Mouse (Mus musculus) lung, adult 2 months (tissue): ENCODE measurements around the gene Ddx6. TPM values are rescaled to one million over a fixed set of nuclear protein-coding genes. Genes with fewer than 3 reads are reported as not detected.
"Not testable (repeated sequence)": the region's sequence is repeated elsewhere in the genome, so short reads cannot be mapped to it uniquely, and the experiment has no call there.

ENCODE experiments used
- DNase-seq: peaks from one replicate; pipeline ENCODE4 v3.0.0; 2022
- H3K4me1 ChIP-seq: fragments of 200-500 bp; 2 replicates; pipeline ENCODE4 v1.6.1; 2011; ENCODE audit warnings: low read length; ENCODE audit not compliant: control insufficient read depth, insufficient read depth
- H3K4me3 ChIP-seq: fragments of 200-500 bp; replicated peaks from 2 replicates; pipeline ENCODE3; 2011; ENCODE audit warnings: low read depth, mild to moderate bottlenecking, control low read depth, low read length; ENCODE audit errors: extremely low read depth
- CTCF ChIP-seq: fragments of 200-500 bp; IDR thresholded peaks from 2 replicates; pipeline ENCODE4 v1.5.1; 2011; ENCODE audit warnings: mild to moderate bottlenecking, low read length, control low read depth; ENCODE audit not compliant: insufficient read depth
- POLR2A ChIP-seq: fragments of 200-500 bp; IDR thresholded peaks from 2 replicates; pipeline ENCODE4 v1.6.1; 2011; ENCODE audit warnings: low read depth, mild to moderate bottlenecking, control low read depth, low read length, borderline replicate concordance; ENCODE audit errors: extremely low read depth
- WGBS: fragments of 180-500 bp; shearing (Covaris S2); methylation state at CpG from one replicate; pipeline ENCODE4 v1.1.7; 2018; 5-methylcytosine and 5-hydroxymethylcytosine counted together
- polyA plus RNA-seq: library from polyadenylated mRNA; depleted of rRNA; stranded (reverse); fragments of >200 nt; gene quantifications from 2 replicates; pipeline ENCODE4 v1.2.3, GENCODE M21; 2012

Ddx6 gene
- polyA plus RNA-seq, 1 experiment = 24.2 TPM

DNA sequence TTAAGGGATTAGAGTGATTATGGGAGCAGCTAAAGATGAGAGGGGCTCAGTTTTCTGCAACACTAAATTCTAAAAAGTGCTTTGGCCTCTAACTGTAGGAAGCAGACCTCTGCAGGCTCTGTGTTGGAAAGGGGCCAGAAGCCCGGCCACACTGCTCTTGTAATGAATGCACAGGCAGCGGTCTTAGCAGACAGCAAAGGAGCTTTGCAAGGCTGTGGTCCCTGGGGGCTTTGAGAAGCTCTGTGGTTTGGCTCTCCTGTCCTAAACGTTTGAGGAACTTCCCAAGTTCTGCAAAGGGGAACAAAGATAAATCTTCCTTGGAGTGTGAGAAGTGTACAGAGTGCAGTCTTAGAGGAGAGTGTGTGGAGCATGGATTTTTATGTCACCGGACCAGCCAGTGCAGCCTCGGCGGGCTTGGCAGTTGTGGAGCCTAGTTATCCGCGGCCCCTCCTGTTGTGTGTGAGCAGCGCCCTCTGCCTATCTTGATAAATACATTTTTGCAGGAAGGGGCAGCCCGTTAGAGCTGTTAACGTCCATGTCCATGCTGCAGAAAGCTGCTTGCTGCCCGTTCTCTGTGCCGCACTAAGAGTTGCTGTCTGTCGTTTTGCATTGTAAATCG is 33.0 kb downstream of the Ddx6 start:
- DNase-seq = no peak
- no peak overlapping the region for H3K4me3 ChIP-seq
- TF ChIP-seq POLR2A (no peak), CTCF (no peak)
- 60% methylated on average over 15 of the region's 15 CpGs for WGBS
- H3K4me1 ChIP-seq = peaks cover 2% of the 10 kb centered on the region; the same call in 1 of the 2 replicates

DNA sequence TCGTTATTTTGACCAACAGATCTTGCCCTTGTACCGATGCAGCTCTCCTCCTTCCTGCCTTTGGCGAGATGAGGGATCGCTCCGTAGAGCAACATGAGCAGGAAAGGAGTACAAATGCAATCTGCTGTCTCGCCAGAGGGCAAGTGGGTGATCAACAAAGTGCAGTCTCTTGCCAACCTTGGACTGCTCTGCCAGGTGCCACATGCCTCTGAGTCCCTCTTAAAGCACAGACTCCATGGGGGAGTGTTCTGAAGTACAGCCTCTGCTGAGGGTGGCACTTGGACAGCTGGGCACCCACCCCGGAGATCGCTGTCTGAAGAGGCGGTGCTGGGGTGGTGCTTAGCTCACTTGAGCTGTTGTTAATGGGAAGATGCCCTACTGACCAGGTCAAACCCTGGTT is 34.0 kb downstream of the Ddx6 start:
- not testable (repeated sequence) for DNase-seq, H3K4me3 ChIP-seq, H3K4me1 ChIP-seq
- 76% methylated on average over 9 of the region's 9 CpGs for WGBS

DNA sequence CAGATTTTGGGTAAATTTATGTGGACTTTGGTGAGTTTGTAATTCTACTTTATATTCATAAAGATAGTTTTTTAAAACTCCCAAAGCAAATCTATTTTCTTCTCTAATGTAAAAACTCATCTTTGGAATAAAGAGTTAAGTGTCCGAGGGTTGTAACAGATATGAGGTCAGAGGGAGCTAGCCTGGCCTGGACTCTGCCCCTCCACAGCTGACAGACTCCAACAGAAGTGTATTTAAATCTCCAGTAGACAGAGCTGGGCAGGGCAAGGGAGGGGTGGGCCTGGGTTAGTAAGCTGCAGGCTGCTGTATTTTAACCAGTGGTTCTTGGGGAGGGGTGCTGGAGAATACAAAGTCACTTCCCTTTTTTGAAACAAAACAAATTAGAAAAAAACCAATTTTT is 35.3 kb downstream of the Ddx6 start:
- H3K4me3 ChIP-seq, H3K4me1 ChIP-seq, DNase-seq: not testable (repeated sequence)
- WGBS = 54% methylated on average over 1 of the region's 1 CpGs

DNA sequence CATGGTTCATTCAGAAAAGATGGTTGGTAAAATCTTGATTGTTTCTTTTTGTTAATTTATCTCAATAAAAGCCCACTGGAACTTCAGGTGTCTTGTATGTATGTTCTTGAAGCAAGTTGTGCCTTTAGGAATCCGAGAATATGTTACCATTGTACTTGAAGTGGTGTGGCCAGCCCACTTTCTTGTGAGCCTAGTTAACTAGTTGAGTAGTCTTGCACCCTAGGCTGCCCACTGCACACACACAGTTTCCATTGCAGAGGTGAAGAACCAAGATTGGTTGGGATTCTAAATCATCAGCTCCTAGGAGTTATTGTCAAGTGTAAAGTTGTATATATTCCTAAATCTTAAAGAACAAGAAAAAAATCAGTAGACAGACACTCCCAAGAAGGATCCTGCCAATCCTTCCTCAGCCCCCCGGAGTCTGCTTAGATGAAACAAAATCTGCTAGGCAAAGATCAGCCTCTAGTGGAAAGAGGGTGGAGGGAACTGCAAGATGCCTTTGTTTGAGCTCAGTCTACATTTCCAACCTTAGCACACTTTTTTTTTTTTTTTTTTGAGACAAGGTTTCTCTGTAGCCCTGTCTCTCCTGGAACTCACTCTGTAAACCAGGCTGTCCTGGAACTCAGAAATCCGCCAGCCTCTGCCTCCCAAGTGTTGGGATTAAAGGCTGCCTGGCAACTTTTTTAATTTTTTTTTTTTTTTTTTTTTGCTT is 36.1 kb downstream of the Ddx6 start:
- Histone ChIP-seq H3K4me1 (peaks cover 6% of the 10 kb centered on the region), H3K4me3 (no peak overlapping the region)
- 66% methylated on average over 3 of the region's 3 CpGs for WGBS
- TF ChIP-seq CTCF = no peak
- no peak for TF ChIP-seq POLR2A
- DNase-seq = no peak

DNA sequence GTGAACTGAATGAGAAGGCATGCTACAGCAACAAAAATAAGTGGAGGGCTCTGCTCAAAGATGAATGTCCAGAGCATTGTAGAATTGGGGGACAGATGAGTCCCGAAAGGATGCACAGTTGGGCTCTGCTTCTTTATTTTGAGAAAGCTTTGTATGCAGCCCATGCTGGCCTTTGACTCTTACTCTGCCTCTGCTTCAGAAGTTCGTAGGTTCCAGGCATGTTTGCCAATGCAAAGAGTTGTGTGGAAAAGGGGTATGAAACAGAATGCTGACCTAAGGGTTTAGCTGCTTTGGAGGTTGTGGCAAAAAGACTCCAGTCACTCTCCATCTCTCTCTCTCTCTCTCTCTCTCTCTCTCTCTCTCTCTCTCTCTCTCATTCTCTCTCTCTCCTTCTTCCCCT is 36.9 kb downstream of the Ddx6 start:
- 83% methylated on average over 2 of the region's 2 CpGs for WGBS
- Histone ChIP-seq H3K4me3 (no peak overlapping the region), H3K4me1 (peaks cover 9% of the 10 kb centered on the region)
- no peak for DNase-seq
- TF ChIP-seq POLR2A (no peak), CTCF (no peak)

DNA sequence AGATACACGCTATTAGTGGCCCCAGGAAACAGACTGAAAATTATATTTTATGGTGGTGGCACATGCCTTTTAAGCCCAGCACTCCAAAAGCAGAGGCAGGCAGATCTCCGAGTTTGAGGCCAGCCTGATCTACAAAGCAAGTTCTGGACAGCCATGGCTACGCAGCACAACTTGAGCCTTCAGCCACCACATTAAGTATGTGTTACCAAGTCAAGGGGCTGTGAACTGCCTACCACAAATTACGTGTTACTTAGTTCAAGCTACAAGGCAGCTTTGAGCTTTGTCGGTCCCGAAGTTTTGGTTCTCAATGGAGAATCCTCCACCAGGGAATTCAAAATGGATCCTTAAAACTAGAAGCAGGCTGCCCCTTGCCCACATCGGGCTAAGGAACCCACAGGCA is 38.4 kb downstream of the Ddx6 start:
- WGBS = 93% methylated on average over 7 of the region's 7 CpGs

DNA sequence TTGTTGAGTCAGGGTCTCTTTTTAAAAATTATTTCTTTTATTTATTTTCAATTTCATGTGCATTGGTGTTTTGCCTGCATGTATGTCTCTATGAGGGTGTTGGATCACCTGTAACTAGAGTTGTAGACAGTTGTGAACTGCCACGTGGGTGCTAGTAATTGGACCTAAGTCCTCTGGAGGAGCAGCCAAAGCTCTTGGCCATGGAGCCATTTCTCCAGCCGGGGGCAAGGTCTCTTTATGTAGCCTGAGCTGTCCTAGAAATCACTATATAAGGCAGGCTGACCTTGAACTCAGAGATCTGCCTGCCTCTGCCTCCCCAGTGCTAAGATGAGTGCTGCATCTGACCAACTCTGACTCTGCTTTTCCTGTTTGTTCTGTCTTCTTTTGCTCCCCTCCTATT is 39.5 kb downstream of the Ddx6 start:
- WGBS = 87% methylated on average over 2 of the region's 2 CpGs
- H3K4me3 ChIP-seq = no peak overlapping the region
- H3K4me1 ChIP-seq = peaks cover 7% of the 10 kb centered on the region
- no peak for DNase-seq
- TF ChIP-seq POLR2A (no peak), CTCF (no peak)

More for the DNA sequence above, 38.4 kb downstream of the Ddx6 start:
- Histone ChIP-seq H3K4me1 (peaks cover 9% of the 10 kb centered on the region), H3K4me3 (no peak overlapping the region)
- TF ChIP-seq POLR2A (no peak), CTCF (no peak)
- DNase-seq = no peak

DNA sequence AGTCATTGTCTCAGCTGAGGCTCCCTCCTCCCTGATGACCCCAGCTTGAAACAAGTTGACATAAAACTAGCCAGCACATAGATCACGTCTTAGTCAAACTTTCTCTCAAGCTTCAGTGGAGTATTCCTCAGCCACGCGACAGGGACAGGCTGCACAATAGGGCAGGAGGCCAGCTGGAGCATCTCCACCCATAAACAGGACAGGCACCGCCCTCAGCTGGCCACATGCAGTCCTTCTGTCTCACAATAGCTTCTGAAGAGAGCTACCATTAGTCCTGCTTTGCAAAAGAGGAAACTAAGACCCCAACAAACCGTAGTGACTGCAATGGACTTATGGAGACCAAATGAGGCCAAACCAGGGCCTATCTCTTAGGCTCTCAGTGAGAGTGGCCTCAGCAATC is 40.8 kb downstream of the Ddx6 start:
- H3K4me1 ChIP-seq = peaks cover 7% of the 10 kb centered on the region
- WGBS = 24% methylated on average over 5 of the region's 5 CpGs
- peak; percentile 35; the same call in 1 of the 2 replicates for TF ChIP-seq CTCF
- no peak for TF ChIP-seq POLR2A
- peak; percentile 48 for DNase-seq
- no peak overlapping the region for H3K4me3 ChIP-seq

DNA sequence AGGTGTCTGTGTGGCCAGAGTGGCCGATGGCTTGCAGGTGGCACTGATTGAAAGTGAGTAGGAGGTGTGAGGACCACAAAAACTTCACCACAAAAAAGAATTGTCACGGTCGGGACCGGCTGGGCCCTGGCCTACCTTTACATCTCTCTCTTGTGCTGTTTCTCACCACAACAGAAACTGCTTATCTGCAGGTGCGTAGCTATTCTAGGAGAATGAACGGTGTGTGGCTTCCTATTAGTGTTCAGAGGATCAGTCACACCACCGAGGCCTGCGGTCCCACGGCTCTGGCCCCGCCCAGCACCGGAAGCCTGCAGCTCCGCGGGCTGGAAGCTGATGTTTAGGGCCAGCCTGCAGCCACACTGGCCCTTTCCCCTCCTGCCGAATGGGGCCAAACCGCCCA is 41.2 kb downstream of the Ddx6 start:
- Histone ChIP-seq H3K4me1 (peaks cover 7% of the 10 kb centered on the region), H3K4me3 (no peak overlapping the region)
- TF ChIP-seq CTCF (no peak), POLR2A (no peak)
- WGBS = 37% methylated on average over 15 of the region's 15 CpGs
- DNase-seq = no peak

DNA sequence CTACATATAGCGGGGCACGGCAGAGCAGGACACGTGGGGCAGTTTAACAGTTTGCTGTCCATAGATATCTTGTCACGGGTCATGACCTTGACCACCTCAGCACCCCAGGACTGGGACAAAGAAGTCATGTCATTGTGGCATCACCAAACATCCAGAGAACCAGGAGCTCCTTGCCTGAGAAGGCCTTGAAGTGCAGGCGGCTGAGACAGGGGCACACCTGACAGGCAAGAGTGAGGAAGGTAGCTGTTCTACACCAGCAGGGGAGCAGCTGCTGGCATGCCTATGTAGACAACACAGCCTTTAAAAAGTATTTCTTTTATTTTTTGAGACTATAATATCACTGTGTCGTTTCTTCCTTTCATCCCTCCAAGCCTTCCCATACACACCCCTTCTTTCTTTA is 41.7 kb downstream of the Ddx6 start:
- 73% methylated on average over 6 of the region's 6 CpGs for WGBS
- TF ChIP-seq CTCF = no peak
- no peak for TF ChIP-seq POLR2A
- no peak overlapping the region for H3K4me3 ChIP-seq
- peaks cover 7% of the 10 kb centered on the region for H3K4me1 ChIP-seq
- DNase-seq = no peak

DNA sequence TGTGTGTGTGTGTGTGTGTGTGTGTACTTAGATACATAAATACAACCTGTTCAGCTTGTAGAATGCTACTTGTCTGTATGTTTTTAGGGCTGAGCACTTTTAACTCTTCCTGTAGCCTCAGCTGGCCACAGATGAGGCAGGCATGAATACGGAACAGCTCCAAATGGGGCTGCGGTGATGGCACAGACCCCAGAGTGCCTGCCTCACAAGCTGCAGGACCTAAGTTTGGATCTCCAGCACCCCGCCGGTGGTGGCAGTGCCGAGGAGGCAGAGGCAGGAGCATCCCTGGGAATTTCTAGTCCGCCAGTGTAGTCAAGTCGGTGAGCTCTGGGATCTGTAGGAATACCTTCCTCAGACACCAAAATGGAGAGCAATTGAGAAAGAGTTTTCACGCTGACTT is 42.3 kb downstream of the Ddx6 start:
- 89% methylated on average over 8 of the region's 8 CpGs for WGBS
- no peak for TF ChIP-seq CTCF
- TF ChIP-seq POLR2A = no peak
- peaks cover 7% of the 10 kb centered on the region for H3K4me1 ChIP-seq
- no peak overlapping the region for H3K4me3 ChIP-seq
- DNase-seq = no peak

DNA sequence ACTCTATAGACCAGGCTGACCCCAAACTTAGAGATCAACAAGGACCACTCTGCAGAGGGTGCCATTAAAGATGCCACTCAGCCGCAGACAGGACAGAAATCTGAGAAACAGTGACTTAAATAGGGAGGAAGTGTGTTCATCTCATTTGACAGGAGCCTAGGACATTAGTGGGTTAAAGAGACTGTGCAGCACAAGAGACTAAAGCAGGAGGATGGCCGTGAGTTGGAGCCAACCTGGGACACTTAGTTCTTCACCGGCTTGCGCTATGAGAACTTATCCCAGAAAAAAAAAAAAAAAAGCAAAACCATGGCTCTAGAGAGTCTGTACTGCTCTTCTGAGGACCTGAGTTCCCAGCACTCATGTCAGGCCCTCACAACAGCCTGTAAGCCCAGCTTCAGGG is 43.0 kb downstream of the Ddx6 start:
- Histone ChIP-seq H3K4me1 (peaks cover 7% of the 10 kb centered on the region), H3K4me3 (no peak overlapping the region)
- no peak for DNase-seq
- whole genome bisulfite sequencing = 76% methylated on average over 4 of the region's 4 CpGs
- TF ChIP-seq POLR2A (no peak), CTCF (no peak)
